Mouse (Mus musculus): ENCODE measurements around the gene Taf7l.

DNA sequence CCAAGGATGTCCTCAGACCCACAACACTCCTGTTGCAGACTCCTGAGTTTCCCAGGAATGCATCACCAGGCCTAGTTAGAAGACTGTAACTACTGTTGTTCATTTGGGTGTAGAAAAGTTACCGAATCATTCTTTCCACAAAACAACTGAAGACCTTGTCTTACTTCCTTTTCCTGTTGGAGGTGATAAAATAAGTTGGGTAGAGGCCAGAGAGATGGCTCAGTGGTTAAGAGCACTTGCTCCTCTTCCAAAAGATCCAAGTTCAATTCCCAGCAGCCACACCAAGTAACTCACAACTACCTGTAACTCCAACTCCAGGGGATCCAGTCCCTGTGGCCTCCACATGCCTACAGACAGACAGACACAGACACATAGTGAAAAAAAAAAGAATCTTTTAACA lies 64.2 kb downstream of the Taf7l start:
- TF ChIP-seq CTCF (IDR thresholded peaks at IDR 0.05; ENCODE audit: extremely low read depth, insufficient read depth, insufficient read length, insufficient replicate concordance) = no peak
- no peak for TF ChIP-seq POLR2A (IDR thresholded peaks at IDR 0.05; ENCODE audit: low read depth, low read length)
